Mouse (Mus musculus): ENCODE measurements around the gene Sccpdh.
"Not testable (repeated sequence)": the region's sequence is repeated elsewhere in the genome, so short reads cannot be mapped to it uniquely, and the experiment has no call there.

Sccpdh gene

GRCm38 (mm10) chr1:179668013-179668805, at the start of gene Sccpdh:
TSS of gene Sccpdh (plus strand) at chr1:179668210.
- DNase-seq (ENCODE audit: low spot score in 2 of 2): peak; percentile 68 to 74

- no peak for DNase-seq (ENCODE audit: low spot score in 2 of 2)
Measured at GRCm38 (mm10) chr1:179622665-179623064, 45.3 kb upstream of the Sccpdh start.

DNA sequence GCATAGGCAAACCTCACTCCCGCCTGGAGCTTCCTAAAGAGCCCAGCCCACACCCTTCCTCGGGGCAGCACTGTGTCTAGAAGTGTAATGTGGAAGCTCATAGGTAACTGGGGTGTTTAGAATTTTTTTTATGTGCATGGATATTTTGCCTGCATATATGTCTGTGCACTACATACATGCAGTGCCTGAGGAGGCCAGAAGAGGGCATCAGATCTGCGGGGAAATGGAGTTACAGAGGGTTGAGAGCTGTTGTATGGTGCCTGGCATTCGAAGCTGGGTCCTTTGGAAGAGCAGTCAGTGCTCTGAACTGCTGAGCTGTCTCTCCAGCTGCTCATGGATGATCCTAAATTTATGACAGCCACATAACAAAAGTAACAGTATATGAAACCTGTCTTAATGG, 44.4 kb upstream of the Sccpdh start:
- DNase-seq (ENCODE audit: low spot score in 2 of 2): peak in 1 of 2 experiments; percentile 42

DNA sequence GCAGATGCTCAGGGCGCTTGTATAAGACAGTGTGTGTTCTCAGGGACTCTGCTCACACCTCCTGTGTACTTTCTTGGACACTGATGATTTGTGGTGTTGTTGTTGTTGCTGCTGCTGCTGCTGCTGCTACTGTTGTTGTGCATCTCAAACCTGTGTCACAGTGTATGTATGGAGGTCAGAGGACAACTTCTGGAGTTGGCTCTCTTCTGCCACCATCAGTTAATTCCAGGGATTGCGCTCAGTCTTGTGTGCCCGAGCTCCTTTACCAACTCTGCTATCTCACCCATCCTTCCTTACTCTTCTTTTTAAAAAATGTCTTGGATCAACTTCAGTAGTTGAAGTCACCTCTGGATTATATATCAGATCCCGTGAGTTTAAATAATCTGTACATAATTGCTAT, 43.7 kb upstream of the Sccpdh start:
- peak in 1 of 2 experiments; percentile 48 for DNase-seq (ENCODE audit: low spot score in 2 of 2)

DNA sequence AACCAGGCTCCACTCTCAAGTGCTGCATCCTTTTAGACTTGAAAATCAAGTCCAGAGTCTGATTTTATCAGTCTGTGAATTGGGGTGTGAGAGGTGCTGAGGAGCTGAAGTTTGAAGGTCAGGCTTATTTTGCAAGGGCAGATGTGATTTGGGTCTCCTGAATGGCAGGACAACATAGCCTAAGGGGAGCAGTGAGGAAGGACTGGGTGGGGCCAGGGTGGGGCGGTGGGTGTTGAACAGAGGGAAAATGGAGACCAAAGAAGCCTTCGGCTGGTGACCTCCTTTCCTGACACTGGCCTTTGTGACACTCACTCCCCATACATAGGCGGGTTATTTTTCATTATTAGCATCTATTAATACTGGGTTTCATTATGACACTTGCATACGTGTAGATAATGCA, 40.2 kb upstream of the Sccpdh start:
- no peak for DNase-seq (ENCODE audit: low spot score in 2 of 2)

GRCm38 (mm10) chr1:179628438-179629106, 39.4 kb upstream of the Sccpdh start:
- DNase-seq (ENCODE audit: low spot score in 2 of 2): no peak

DNA sequence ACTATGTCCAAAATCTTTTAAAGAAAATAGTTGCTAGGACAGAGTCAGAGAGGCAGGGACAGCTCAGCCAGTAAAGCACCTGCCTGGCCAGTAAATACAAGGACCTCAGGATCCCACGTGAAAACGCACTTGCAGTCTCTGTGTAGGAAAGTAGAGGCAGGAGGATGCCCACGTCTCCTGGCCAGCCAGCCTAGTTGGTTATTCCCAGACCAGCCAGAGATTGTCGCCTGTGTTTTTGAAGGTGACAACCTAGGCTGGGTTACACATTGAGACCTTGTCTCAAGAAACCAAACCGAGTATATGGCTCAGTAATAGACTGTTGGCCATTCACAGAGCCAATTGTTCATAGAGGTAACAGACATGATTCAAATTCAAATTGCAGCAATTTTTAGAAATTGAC, 38.7 kb upstream of the Sccpdh start:
- no peak for DNase-seq (ENCODE audit: low spot score in 2 of 2)

GRCm38 (mm10) chr1:179632746-179633413, 35.1 kb upstream of the Sccpdh start:
- DNase-seq (ENCODE audit: low spot score in 2 of 2): no peak

DNA sequence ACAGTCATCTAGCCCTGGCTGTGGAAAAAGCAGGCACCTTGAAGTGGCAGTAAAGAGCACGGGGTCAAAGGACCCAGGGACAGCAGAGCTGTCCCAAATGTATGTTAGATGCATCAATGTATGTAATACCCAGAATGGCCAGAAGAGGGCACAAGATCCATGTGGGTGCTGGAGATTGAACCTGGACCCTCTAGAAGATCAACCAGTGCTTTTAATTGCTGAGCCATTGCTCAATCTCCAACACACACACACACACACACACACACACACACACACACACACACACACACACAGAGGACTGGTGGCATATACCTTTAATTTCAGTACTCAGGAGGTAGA, 34.6 kb upstream of the Sccpdh start:
- DNase-seq (ENCODE audit: low spot score in 2 of 2): peak in 1 of 2 experiments; percentile 26

GRCm38 (mm10) chr1:179634159-179634558, 33.9 kb upstream of the Sccpdh start:
- no peak for DNase-seq (ENCODE audit: low spot score in 2 of 2)

DNA sequence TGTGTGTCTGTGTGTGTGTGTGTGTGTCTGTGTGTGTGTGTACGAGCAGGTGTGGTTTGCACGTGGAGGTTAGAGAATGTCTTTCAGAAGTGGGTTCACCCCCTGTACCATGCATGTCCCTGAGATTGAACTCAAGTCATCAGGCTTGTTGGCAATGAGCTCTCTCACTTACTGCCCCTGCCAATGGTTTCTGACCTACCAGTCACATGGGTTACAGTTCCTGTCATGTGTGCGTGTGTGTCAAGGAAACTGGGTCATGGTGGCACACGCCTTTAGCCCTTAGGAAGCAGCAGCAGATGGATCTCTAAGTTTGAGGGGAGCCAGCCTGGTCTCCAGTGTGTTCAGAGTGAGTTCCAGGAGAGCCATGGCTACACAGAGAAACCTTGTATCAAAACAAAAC, 25.3 kb upstream of the Sccpdh start:
- DNase-seq (ENCODE audit: low spot score in 2 of 2): no peak

GRCm38 (mm10) chr1:179644151-179644550, 23.9 kb upstream of the Sccpdh start:
- DNase-seq (ENCODE audit: low spot score in 2 of 2): no peak

GRCm38 (mm10) chr1:179645101-179645979, 22.7 kb upstream of the Sccpdh start:
- peak; percentile 40 to 65 for DNase-seq (ENCODE audit: low spot score in 2 of 2)

- no peak for DNase-seq (ENCODE audit: low spot score in 2 of 2)
Measured at GRCm38 (mm10) chr1:179645980-179646268, 22.1 kb upstream of the Sccpdh start.

DNA sequence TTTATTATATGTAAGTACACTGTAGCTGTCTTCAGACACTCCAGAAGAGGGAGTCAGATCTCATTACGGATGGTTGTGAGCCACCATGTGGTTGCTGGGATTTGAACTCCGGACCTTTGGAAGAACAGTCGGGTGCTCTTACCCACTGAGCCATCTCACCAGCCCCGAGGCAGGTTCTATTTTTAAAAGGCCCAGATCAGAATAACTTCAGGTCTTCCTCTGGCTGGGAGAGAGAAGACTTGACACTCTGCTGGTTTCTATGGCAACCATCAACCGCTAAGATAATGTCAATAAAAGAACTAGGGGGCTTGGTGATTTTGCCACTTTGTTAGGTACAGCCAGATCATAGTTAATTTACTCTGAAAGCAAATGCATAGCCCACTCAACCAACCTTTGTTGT, 19.3 kb upstream of the Sccpdh start:
- not testable (repeated sequence) for DNase-seq (ENCODE audit: low spot score in 2 of 2)

DNA sequence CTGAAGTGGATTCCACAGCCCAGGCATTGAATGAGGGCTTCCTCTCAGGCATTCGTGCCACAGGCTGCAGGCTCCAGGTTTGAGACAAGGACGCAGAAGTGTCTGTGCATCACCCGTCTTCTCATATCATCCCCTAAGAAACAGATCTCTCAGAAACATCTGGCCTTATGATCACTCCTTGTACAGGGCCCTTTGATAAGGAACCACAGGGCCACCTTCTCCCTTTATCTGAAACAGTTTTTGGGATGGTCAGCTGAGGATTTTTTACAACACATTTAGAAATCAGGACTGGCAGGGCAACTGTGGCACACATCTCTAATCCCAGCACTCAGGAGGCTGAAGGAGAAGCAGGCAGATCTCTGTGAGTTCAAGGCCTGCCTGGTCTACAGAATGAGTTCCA, 18.7 kb upstream of the Sccpdh start:
- no peak for DNase-seq (ENCODE audit: low spot score in 2 of 2)

DNA sequence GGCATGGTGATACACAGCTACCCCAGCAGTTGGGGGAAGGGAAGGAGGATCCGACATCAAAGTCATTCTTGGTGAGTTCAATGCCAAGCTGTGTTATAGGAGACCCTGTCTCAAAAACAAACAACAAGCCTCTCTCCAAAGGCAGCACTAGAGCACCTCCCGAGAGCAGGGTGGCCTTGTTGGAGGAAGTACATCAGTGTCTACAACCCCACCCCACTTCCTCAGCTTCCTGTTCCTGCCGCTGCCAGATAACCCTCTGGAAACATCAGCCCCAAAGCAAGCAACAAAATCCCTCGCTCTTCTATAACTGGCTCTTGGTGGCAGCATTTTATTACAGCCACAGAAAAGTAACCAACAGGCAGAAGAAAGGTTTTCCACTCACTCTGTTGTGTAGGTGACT, 17.7 kb upstream of the Sccpdh start:
- DNase-seq (ENCODE audit: low spot score in 2 of 2): no peak

- no peak for DNase-seq (ENCODE audit: low spot score in 2 of 2)
Measured at GRCm38 (mm10) chr1:179651224-179651623, 16.8 kb upstream of the Sccpdh start.

- DNase-seq (ENCODE audit: low spot score in 2 of 2): no peak
Measured at GRCm38 (mm10) chr1:179663065-179663464, 4.9 kb upstream of the Sccpdh start.

GRCm38 (mm10) chr1:179664309-179664930, 3.6 kb upstream of the Sccpdh start:
- no peak for DNase-seq (ENCODE audit: low spot score in 2 of 2)

DNA sequence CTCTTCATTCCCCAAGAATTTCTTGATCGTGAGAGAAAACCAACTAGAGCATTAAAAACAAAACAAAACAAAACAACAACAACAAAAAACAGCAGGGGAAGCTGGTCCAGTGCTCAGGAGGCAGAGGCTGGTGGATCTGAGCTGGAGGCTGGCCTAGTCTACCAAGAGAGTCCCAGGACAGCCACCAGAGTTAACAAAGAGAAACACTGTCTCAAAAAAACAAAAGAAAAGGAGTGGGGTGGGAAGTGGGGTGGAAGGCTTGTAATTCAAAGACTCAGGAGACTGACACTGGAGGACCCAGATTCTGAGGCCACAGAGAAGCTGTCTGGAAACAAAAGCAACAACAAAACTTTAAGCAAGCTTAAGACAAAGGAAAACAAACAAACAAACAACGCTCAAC, 1.0 kb upstream of the Sccpdh start:
- no peak for DNase-seq (ENCODE audit: low spot score in 2 of 2)

- no peak for DNase-seq (ENCODE audit: low spot score in 2 of 2)
Measured at GRCm38 (mm10) chr1:179667450-179667849, 560 bp upstream of the Sccpdh start.

Measured in spleen, postnatal 14 days (tissue).